Mouse (Mus musculus): Measurements from ENCODE around the gene Cct8. TPM values are rescaled to one million over a fixed set of nuclear protein-coding genes. Genes with fewer than 3 reads are reported as not detected.

Cct8 gene
- polyA plus RNA-seq, 2 experiments, result 108 to 248 TPM

GRCm38 (mm10) chr16:87434946-87435345, 60.7 kb downstream of the Cct8 start:
- H3K9ac ChIP-seq (replicated peaks), result no peak overlapping the region
- H3K4me2 ChIP-seq (ENCODE audit: low read depth), result no peak overlapping the region
- peaks cover 8 to 10% of the 10 kb centered on the region in 2 experiments for H3K4me1 ChIP-seq (replicated peaks; ENCODE audit: control insufficient read depth in 2 of 2, insufficient read depth in 2 of 2, low read length in 1 of 2)
- H3K27ac ChIP-seq, result no peak overlapping the region
- no peak for TF ChIP-seq CTCF (IDR thresholded peaks at IDR 0.05; ENCODE audit: low read depth)
- TF ChIP-seq EP300 (IDR thresholded peaks at IDR 0.05; ENCODE audit: low read depth), result no peak
- H3K27me3 ChIP-seq (ENCODE audit: control insufficient read depth, insufficient read depth, low read length), result no peaks in the 10 kb centered on the region
- no peak for ATAC-seq (ENCODE audit: insufficient read depth)
- H3K4me3 ChIP-seq (ENCODE audit: insufficient read depth in 1 of 2, low read depth in 2 of 2, low read length in 2 of 2), result no peak overlapping the region
- DNase-seq (ENCODE audit: low read depth in 3 of 3, low spot score in 3 of 3), result no peak
- no peaks in the 10 kb centered on the region for H3K36me3 ChIP-seq (replicated peaks; ENCODE audit: control insufficient read depth, insufficient read depth, low read depth)
- 78% methylated on average over 6 of the region's 6 CpGs for WGBS (ENCODE audit: insufficient replicate concordance)
- H3K9me3 ChIP-seq (ENCODE audit: control insufficient read depth, low read length), result no peaks in the 10 kb centered on the region

DNA sequence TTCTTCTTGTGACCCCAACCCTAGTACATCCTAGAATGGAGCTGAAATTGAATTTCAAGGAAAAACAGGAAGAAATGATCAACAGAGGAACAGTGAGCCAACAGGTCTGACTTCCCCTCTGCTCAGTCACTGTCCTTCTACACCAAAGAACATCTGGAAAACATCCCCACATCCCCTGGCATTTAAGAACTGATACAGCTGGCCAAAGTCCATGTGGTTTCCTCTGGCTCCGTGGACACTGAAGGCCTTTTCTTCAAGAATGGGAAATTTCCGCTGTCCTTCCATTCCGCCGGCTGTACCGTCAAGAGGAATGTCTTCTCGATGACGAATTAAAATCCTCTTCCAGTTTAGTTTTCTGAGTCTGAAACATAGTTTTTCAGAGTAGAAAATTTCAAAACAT, 61.4 kb downstream of the Cct8 start:
- DNase-seq (ENCODE audit: low read depth in 3 of 3, low spot score in 3 of 3), result no peak
- H3K4me3 ChIP-seq (ENCODE audit: insufficient read depth in 1 of 2, low read depth in 2 of 2, low read length in 2 of 2), result no peak overlapping the region
- peaks cover 4 to 6% of the 10 kb centered on the region in 2 experiments for H3K4me1 ChIP-seq (replicated peaks; ENCODE audit: control insufficient read depth in 2 of 2, insufficient read depth in 2 of 2, low read length in 1 of 2)
- TF ChIP-seq CTCF (IDR thresholded peaks at IDR 0.05; ENCODE audit: low read depth), result no peak
- no peak for TF ChIP-seq EP300 (IDR thresholded peaks at IDR 0.05; ENCODE audit: low read depth)
- no peak for ATAC-seq (ENCODE audit: insufficient read depth)
- no peaks in the 10 kb centered on the region for H3K27me3 ChIP-seq (ENCODE audit: control insufficient read depth, insufficient read depth, low read length)
- no peak overlapping the region for H3K9ac ChIP-seq (replicated peaks)
- H3K4me2 ChIP-seq (ENCODE audit: low read depth), result no peak overlapping the region
- no peak overlapping the region for H3K27ac ChIP-seq
- H3K9me3 ChIP-seq (ENCODE audit: control insufficient read depth, low read length), result no peaks in the 10 kb centered on the region
- 88% methylated on average over 7 of the region's 7 CpGs for WGBS (ENCODE audit: insufficient replicate concordance)
- H3K36me3 ChIP-seq (replicated peaks; ENCODE audit: control insufficient read depth, insufficient read depth, low read depth), result no peaks in the 10 kb centered on the region

Other genes with a start within 250 kb of the Cct8 start
- gene N6amt1, start 141.7 kb downstream of the Cct8 start, polyA plus RNA-seq (2012; rRNA removed), result 3.5 and 5.5 TPM in 2 replicates
- 5.4 TPM in 2 replicates for gene N6amt1, start 141.7 kb downstream of the Cct8 start, polyA plus RNA-seq (2014; fragmentation: Nextera tagmentation; extraction: Ambion mirVana)
- 3.2 and 4.6 TPM in 2 replicates for gene Ltn1, start 63.3 kb downstream of the Cct8 start, polyA plus RNA-seq (2012; rRNA removed)
- 11.0 and 13.1 TPM in 2 replicates for gene Ltn1, start 63.3 kb downstream of the Cct8 start, polyA plus RNA-seq (2014; fragmentation: Nextera tagmentation; extraction: Ambion mirVana)
- 2.4 and 2.7 TPM in 2 replicates for gene Rwdd2b, start 55.3 kb downstream of the Cct8 start, polyA plus RNA-seq (2012; rRNA removed)
- 4.1 and 4.5 TPM in 2 replicates for gene Rwdd2b, start 55.3 kb downstream of the Cct8 start, polyA plus RNA-seq (2014; fragmentation: Nextera tagmentation; extraction: Ambion mirVana)
- gene Usp16, start 41.2 kb downstream of the Cct8 start, polyA plus RNA-seq (2012; rRNA removed), result 9.4 and 16.4 TPM in 2 replicates
- gene Usp16, start 41.2 kb downstream of the Cct8 start, polyA plus RNA-seq (2014; fragmentation: Nextera tagmentation; extraction: Ambion mirVana), result 21.5 and 22.2 TPM in 2 replicates
- gene Map3k7cl, start 57.5 kb upstream of the Cct8 start, polyA plus RNA-seq (2012; rRNA removed), result 0.04 and 0.13 TPM in 2 replicates
- gene Map3k7cl, start 57.5 kb upstream of the Cct8 start, polyA plus RNA-seq (2014; fragmentation: Nextera tagmentation; extraction: Ambion mirVana), result not detected in 2 replicates
- 4.0 and 5.4 TPM in 2 replicates for gene Bach1, start 203.1 kb upstream of the Cct8 start, polyA plus RNA-seq (2012; rRNA removed)
- 4.2 and 5.8 TPM in 2 replicates for gene Bach1, start 203.1 kb upstream of the Cct8 start, polyA plus RNA-seq (2014; fragmentation: Nextera tagmentation; extraction: Ambion mirVana)

Data from liver, embryonic 14.5 days (tissue).